Comparison of ENCODE assay signal across 8 mouse cellular contexts in the genomic region with DNA sequence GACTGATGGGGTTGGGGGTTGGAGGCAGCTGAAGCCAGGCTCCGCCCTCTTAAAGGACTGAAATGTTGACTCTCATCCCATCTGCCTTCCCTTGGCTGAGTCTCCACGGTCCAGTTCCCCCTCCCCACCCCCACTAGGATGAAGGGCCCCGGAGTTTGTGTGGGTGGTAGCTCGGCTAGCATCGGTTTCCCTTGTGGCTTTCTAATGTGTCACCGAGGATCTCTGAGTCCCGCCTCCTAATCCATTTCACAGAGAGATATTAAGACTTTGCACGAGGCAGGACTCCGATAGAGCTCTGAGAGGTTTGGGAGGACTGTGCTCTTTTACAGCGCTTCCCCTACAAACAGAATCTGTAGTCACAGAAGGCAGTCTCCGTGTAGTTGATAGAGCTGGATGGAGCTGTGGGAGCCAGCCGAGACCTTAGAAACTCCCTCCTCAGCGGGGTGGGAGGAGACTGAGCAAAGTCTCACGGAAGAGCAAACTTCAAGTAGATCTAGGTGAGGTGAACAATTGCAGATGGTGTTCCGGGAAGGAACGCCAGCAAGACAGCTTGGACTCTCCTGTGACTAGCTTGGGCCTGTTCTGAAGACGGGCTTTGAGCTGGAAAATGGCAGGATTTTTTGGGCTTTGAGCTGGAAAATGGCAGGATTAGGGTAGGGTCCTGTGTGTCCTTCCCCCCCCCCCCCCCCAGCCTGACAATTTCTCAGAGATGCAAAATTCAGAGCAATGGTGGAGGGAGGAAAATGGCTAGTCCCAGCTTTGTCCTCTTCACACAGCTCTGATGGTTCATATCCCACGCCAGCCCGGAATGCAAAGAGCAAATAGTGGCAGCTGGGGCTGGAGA. TPM values are rescaled to one million over a fixed set of nuclear protein-coding genes. Genes with fewer than 3 reads are reported as not detected.
DNase-seq lines count a peak whose midpoint lies in the region; ATAC-seq and TF ChIP-seq lines count a peak whose summit lies in the region.

A gene (minus strand): TSS at position 1 of the 844 bp plus-strand sequence.

- no peaks in the 10 kb centered on the region for H3K79me2 ChIP-seq in heart, adult 2 months (replicated peaks; ENCODE audit: control insufficient read depth, insufficient read depth, low read length)

- peaks cover 36% of the 10 kb centered on the region for H3K4me1 ChIP-seq in thymus, adult 2 months (replicated peaks; ENCODE audit: control insufficient read depth, insufficient read depth, low read length)
- H3K4me1 ChIP-seq in heart, adult 2 months (ENCODE audit: control insufficient read depth, insufficient read depth, low read length), result 0 out of 2 replicates have a peak, but pooled peaks cover 2% of the 10 kb centered on the region
- H3K4me1 ChIP-seq in limb, embryonic 13.5 days, result peaks cover 46% of the 10 kb centered on the region
- peaks cover 44% of the 10 kb centered on the region for H3K4me1 ChIP-seq in neural tube, embryonic 13.5 days (replicated peaks)

- peak; percentile 49 for ATAC-seq in limb, embryonic 13.5 days (ENCODE audit: low FRiP score, low read depth)
- peak; percentile 54 for ATAC-seq in neural tube, embryonic 13.5 days (ENCODE audit: low read depth)

- peaks cover 18% of the 10 kb centered on the region; the same call in 1 of the 2 replicates for H3K27me3 ChIP-seq in thymus, adult 2 months (ENCODE audit: control insufficient read depth, insufficient read depth, low read length)
- no peaks in the 10 kb centered on the region for H3K27me3 ChIP-seq in heart, adult 2 months (ENCODE audit: control insufficient read depth, insufficient read depth, low read length)
- 0 out of 2 replicates have a peak, but pooled peaks cover under 1% of the 10 kb centered on the region for H3K27me3 ChIP-seq in limb, embryonic 13.5 days
- no peaks in the 10 kb centered on the region for H3K27me3 ChIP-seq in neural tube, embryonic 13.5 days

- peak within 1 kb of the TSS; percentile 70 for H3K4me2 ChIP-seq in limb, embryonic 13.5 days (replicated peaks)
- peak within 1 kb of the TSS; percentile 64 for H3K4me2 ChIP-seq in neural tube, embryonic 13.5 days

- intact Hi-C loops in heart, adult 2 months (cut with DNase I), result loop anchor here (2.0 kb wide), 1 partner anchor 20 kb away; no protein-coding TSS in a partner anchor

- no peaks in the 10 kb centered on the region for H3K36me3 ChIP-seq in thymus, adult 2 months (ENCODE audit: control insufficient read depth, insufficient read depth, low read length)
- H3K36me3 ChIP-seq in heart, adult 2 months (ENCODE audit: control insufficient read depth, insufficient read depth, low read length), result no peaks in the 10 kb centered on the region
- no peaks in the 10 kb centered on the region for H3K36me3 ChIP-seq in limb, embryonic 13.5 days
- H3K36me3 ChIP-seq in neural tube, embryonic 13.5 days, result no peaks in the 10 kb centered on the region

- TF ChIP-seq POLR2A in thymus, adult 2 months (IDR thresholded peaks at IDR 0.05; ENCODE audit: control insufficient read depth, extremely low read depth, insufficient read depth, low read length, poor library complexity), result no peak
- TF ChIP-seq POLR2A in heart, adult 2 months (IDR thresholded peaks at IDR 0.05; ENCODE audit: insufficient read depth, low read depth, low read length), result no peak

- TF ChIP-seq CTCF in thymus, adult 2 months (IDR thresholded peaks at IDR 0.05; ENCODE audit: borderline replicate concordance, control insufficient read depth, extremely low read depth, insufficient read depth, low read length, poor library complexity), result no peak
- no peak for TF ChIP-seq CTCF in heart, adult 2 months (IDR thresholded peaks at IDR 0.05)

- H3K27ac ChIP-seq in thymus, adult 2 months (ENCODE audit: control insufficient read depth, insufficient read depth, low read length), result peak within 1 kb of the TSS; percentile 9; the same call in 1 of the 2 replicates
- H3K27ac ChIP-seq in heart, adult 2 months, result no peak within 1 kb of the TSS
- H3K27ac ChIP-seq in limb, embryonic 13.5 days, result peak within 1 kb of the TSS; percentile 89
- H3K27ac ChIP-seq in neural tube, embryonic 13.5 days (replicated peaks), result peak within 1 kb of the TSS; percentile 98

- peak; percentile 51 for DNase-seq in thymus, adult 2 months
- DNase-seq in thymus, adult 18-20 months, result no peak
- DNase-seq in embryo, embryonic 11 days, result peak; percentile 89
- peak in 1 of 2 experiments; percentile 30 for DNase-seq in heart, adult 2 months
- peak; percentile 76 for DNase-seq in kidney, adult 18-20 months
- no peak for DNase-seq in urinary bladder, postnatal 10 days (ENCODE audit: low spot score)

- peak within 1 kb of the TSS; percentile 18; the same call in 1 of the 2 replicates for H3K4me3 ChIP-seq in thymus, adult 2 months (ENCODE audit: control insufficient read depth, insufficient read depth, low read length)
- H3K4me3 ChIP-seq in heart, adult 2 months, result no peak within 1 kb of the TSS
- H3K4me3 ChIP-seq in limb, embryonic 13.5 days, result peak within 1 kb of the TSS; percentile 44
- peak within 1 kb of the TSS; percentile 79 for H3K4me3 ChIP-seq in neural tube, embryonic 13.5 days

- 13% methylated on average over 19 of the region's 19 CpGs for WGBS in thymus, adult 2 months
- WGBS in heart, adult 2 months, result 25% methylated on average over 19 of the region's 19 CpGs
- 10% methylated on average over 19 of the region's 19 CpGs for WGBS in limb, embryonic 13.5 days
- WGBS in neural tube, embryonic 13.5 days, result 4% methylated on average over 19 of the region's 19 CpGs

- no peak within 1 kb of the TSS for H3K9ac ChIP-seq in heart, adult 2 months (ENCODE audit: low read depth, low read length)
- peak within 1 kb of the TSS; percentile 70 for H3K9ac ChIP-seq in limb, embryonic 13.5 days
- H3K9ac ChIP-seq in neural tube, embryonic 13.5 days, result peak within 1 kb of the TSS; percentile 82

- H3K9me3 ChIP-seq in limb, embryonic 13.5 days, result no peaks in the 10 kb centered on the region
- no peaks in the 10 kb centered on the region for H3K9me3 ChIP-seq in neural tube, embryonic 13.5 days

- no peak for TF ChIP-seq EP300 in heart, adult 2 months (IDR thresholded peaks at IDR 0.05; ENCODE audit: insufficient read depth, low read depth, low read length)

RNA-seq across cellular contexts. Expression of the gene that starts here (rescaled TPM):
- 33.6 and 43.6 TPM in 2 replicates for polyA plus RNA-seq in thymus, adult 2 months (2012; rRNA removed)
- total RNA-seq in heart, adult 2 months (2021), result 10 to 100 TPM; 25.9 to 30.6 TPM
- polyA plus RNA-seq in heart, adult 2 months (2012; rRNA removed), result 24.4 and 27.6 TPM in 2 replicates
- 47.1 and 57.9 TPM in 2 replicates for polyA plus RNA-seq in limb, embryonic 13.5 days (2015; fragmentation: Nextera tagmentation; extraction: Ambion mirVana)
- 119 and 122 TPM in 2 replicates for polyA plus RNA-seq in neural tube, embryonic 13.5 days (2015; fragmentation: Nextera tagmentation; extraction: Ambion mirVana)

Comparison
In these comparisons a context has a peak if more than half of its experiments do, and no peak if none do; other contexts are left out.
1. DNase-seq: peak in thymus, adult 2 months (single experiment), embryo, embryonic 11 days (single experiment) and kidney, adult 18-20 months (single experiment); none in thymus, adult 18-20 months (0 of 2) and urinary bladder, postnatal 10 days (single experiment).